Mouse (Mus musculus) B cell, adult (primary cell): ENCODE measurements around the gene Olfr980. TPM values are rescaled to one million over a fixed set of nuclear protein-coding genes. Genes with fewer than 3 reads are reported as not detected.

Experiments
- total RNA-seq: library from RNA; stranded (reverse); gene quantifications from 4 replicates; pipeline ENCODE4 v1.2.4, GENCODE M21; 2023; ENCODE audit not compliant: inconsistent age

Gene Olfr980
- total RNA-seq = not detected in 4 replicates

DNA sequence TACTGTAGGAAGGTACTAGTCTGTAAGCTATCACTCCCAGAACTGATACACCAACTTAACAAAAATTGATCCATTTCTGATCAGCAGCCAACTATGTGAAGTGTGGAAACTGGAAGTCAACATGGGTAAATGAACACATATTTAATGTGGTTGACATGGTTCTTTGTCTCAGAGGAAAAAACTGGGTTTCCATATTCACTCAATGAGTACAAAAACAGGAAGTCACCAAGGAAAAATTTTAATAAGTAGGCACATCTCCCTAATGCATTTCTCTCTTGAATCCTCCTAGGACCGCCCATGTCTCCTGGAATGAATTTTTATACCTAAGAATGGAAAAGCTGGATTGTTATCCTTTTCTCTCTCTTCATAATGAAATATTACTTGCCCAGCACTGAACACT is at the start of gene Olfr980:
Gene Olfr980 (minus strand): TSS at position 101 of the 400 bp plus-strand sequence.

GRCm38 (mm10) chr9:40021164-40021563 is 11.8 kb upstream of the Olfr980 start, which contains the start of gene Olfr981:
Gene Olfr981 (plus strand): TSS chr9:40021464.

DNA sequence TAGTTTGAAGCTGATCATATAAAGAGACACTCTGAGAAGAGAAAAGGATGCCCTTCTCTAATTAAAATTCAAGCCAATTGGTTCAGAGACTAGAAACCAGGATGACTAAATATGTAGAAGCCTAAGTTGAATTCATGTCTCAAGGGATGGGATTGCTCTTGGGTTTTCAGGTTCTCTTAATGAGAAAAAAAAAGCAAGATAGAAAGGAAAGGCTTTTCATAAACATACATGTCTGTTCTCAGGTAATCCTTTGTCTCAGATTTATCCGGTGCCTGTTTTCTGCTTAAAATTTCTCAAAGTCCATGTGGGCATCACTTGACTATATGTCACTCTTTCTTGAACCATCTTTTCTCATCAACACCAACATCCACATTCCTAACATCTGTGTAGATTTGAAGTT is 6.0 kb downstream of the Olfr980 start, which contains the start of gene Olfr979:
Gene Olfr979 (minus strand): TSS at position 101 of the 400 bp plus-strand sequence.

DNA sequence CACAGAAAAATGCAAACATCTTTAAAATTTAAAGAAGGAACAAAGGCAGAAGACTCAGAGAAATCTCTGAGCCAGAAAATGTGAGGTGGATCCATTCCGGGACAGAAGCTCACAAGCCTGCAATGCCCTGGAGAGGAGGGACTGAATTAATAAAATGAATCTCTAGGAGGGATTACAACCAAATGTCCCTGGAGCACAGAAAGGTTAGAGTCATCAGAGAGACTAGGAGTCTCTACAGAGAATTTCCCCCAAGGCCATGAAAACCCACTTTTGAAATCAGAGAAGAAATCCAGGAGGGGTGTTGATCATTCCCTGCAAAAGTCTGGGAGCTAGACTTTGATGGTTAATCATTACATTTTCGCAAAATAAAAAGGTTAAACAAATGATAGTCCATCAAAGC is 17.6 kb downstream of the Olfr980 start, which contains the start of gene Olfr978:
Gene Olfr978 (plus strand): TSS at position 301 of the 400 bp plus-strand sequence.

DNA sequence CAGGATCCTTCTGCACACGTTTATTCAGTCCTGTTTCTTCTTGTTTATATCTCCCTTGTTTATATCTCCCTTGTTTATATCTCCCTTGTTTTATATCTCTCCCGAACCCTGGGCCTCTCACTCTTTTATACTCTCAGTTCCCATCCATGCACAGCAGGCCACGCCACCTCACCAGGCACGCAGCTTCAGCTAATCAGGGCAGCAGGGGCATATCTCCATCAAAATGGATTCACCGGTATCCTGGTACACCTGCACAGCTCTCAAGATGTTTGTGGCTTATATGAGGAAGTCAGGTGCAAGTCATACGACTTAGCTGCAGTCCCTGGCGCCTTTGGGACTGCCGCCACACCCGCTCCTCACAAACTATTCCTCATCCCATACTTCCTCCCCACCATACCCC is 48.3 kb downstream of the Olfr980 start, which contains the start of gene Olfr976:
Gene Olfr976 (minus strand): TSS at position 101 of the 400 bp plus-strand sequence.

Other genes with a start within 250 kb of the Olfr980 start
- gene Olfr968, start 226.3 kb downstream of the Olfr980 start, total RNA-seq = not detected in 4 replicates
- not detected in 4 replicates for gene Olfr969, start 218.6 kb downstream of the Olfr980 start, total RNA-seq
- gene Olfr970, start 200.7 kb downstream of the Olfr980 start, total RNA-seq = not detected in 4 replicates
- gene Olfr971, start 172.7 kb downstream of the Olfr980 start, total RNA-seq = not detected in 4 replicates
- gene Olfr972, start 143.2 kb downstream of the Olfr980 start, total RNA-seq = not detected in 4 replicates
- gene Olfr229, start 102.2 kb downstream of the Olfr980 start, total RNA-seq = not detected in 4 replicates
- gene Olfr974, start 72.1 kb downstream of the Olfr980 start, total RNA-seq = not detected in 4 replicates
- gene Olfr975, start 57.5 kb downstream of the Olfr980 start, total RNA-seq = not detected in 4 replicates
- gene Olfr976, start 48.4 kb downstream of the Olfr980 start, total RNA-seq = not detected in 4 replicates
- gene Olfr978, start 17.5 kb downstream of the Olfr980 start, total RNA-seq = not detected in 4 replicates
- not detected in 4 replicates for gene Olfr979, start 6.1 kb downstream of the Olfr980 start, total RNA-seq
- gene Olfr981, start 11.9 kb upstream of the Olfr980 start, total RNA-seq = not detected in 4 replicates
- not detected in 4 replicates for gene Olfr982, start 64.2 kb upstream of the Olfr980 start, total RNA-seq
- gene Olfr983, start 84.0 kb upstream of the Olfr980 start, total RNA-seq = not detected in 4 replicates
- gene Olfr984, start 104.6 kb upstream of the Olfr980 start, total RNA-seq = not detected in 4 replicates
- gene Olfr985, start 120.6 kb upstream of the Olfr980 start, total RNA-seq = not detected in 4 replicates
- gene Tmem225, start 138.5 kb upstream of the Olfr980 start, total RNA-seq = not detected in 4 replicates
- gene Olfr986, start 171.3 kb upstream of the Olfr980 start, total RNA-seq = not detected in 4 replicates
- gene Zfp202, start 182.7 kb upstream of the Olfr980 start, total RNA-seq = 1.5 to 2.3 TPM (median 1.9 TPM) in 4 replicates